Mouse (Mus musculus) midbrain, embryonic 12.5 days (tissue): ENCODE data around the gene Tnni2. TPM values are rescaled to one million over a fixed set of nuclear protein-coding genes. Genes with fewer than 3 reads are reported as not detected.

ENCODE experiments used
- polyA plus RNA-seq: library from polyadenylated mRNA; unstranded; fragments of >200 nt; fragmentation: Nextera tagmentation; extraction: Ambion mirVana; gene quantifications from 2 replicates; pipeline ENCODE4 v1.2.1, GENCODE M21; 2016

Tnni2 gene
- polyA plus RNA-seq, 1 experiment from 2014 or later, result 0.66 TPM

Other genes starting within 250 kb of the Tnni2 start
- gene Krtap5-3, start 240.4 kb upstream of the Tnni2 start, polyA plus RNA-seq, result not detected in 2 replicates
- gene Gm7579, start 229.9 kb upstream of the Tnni2 start, polyA plus RNA-seq, result not detected in 2 replicates
- gene Krtap5-5, start 211.8 kb upstream of the Tnni2 start, polyA plus RNA-seq, result not detected in 2 replicates
- not detected in 2 replicates for gene Gm40460, start 200.7 kb upstream of the Tnni2 start, polyA plus RNA-seq
- gene Gm2431, start 183.5 kb upstream of the Tnni2 start, polyA plus RNA-seq, result not detected in 2 replicates
- gene Gm4559, start 167.4 kb upstream of the Tnni2 start, polyA plus RNA-seq, result not detected in 2 replicates
- not detected in 2 replicates for gene Krtap5-1, start 144.7 kb upstream of the Tnni2 start, polyA plus RNA-seq
- not detected in 2 replicates for gene Krtap5-4, start 138.3 kb upstream of the Tnni2 start, polyA plus RNA-seq
- 0.43 and 0.63 TPM in 2 replicates for gene Ifitm10, start 68.1 kb upstream of the Tnni2 start, polyA plus RNA-seq
- gene Gm49369, start 59.1 kb upstream of the Tnni2 start, polyA plus RNA-seq, result 0.56 TPM in 1 of 2 replicates, not detected in the other
- gene Ctsd, start 53.8 kb upstream of the Tnni2 start, polyA plus RNA-seq, result 163 and 183 TPM in 2 replicates
- 0.56 TPM in 1 of 2 replicates, not detected in the other for gene Syt8, start 7.0 kb upstream of the Tnni2 start, polyA plus RNA-seq
- gene Lsp1, start 19.0 kb downstream of the Tnni2 start, polyA plus RNA-seq, result 9.8 and 11.1 TPM in 2 replicates
- 1.0 and 1.1 TPM in 2 replicates for gene Tnnt3, start 57.0 kb downstream of the Tnni2 start, polyA plus RNA-seq
- 10.3 and 15.0 TPM in 2 replicates for gene Mrpl23, start 90.9 kb downstream of the Tnni2 start, polyA plus RNA-seq
- 154 and 211 TPM in 2 replicates for gene Igf2, start 225.0 kb downstream of the Tnni2 start, polyA plus RNA-seq
- gene Gm49394, start 228.1 kb downstream of the Tnni2 start, polyA plus RNA-seq, result not detected in 2 replicates